ENCODE assay signal across 9 mouse cellular contexts in the genomic region with DNA sequence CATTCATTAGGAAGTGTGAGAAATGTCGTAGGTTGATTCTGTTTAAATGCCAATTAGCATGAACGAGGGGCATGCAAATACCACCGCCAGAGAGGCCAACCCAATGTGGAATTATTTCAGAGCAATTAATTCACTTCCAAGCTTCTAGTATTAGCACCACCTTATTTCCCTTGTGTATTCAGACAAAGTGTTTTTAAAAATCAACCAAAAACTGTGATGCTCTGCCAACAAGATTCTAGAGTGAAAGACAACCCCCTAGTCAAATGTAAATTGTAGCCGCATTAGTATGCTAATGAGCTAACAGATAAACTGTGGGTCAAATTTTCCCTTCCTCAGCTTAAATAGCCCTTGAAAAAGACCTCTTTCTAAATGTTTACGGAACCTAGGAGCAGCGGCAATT. TPM values are rescaled to one million over a fixed set of nuclear protein-coding genes. Genes with fewer than 3 reads are reported as not detected.
A peak's percentile ranks its signal among the peaks of the same experiment; 100 is the strongest.
DNase-seq lines count a peak whose midpoint lies in the region; ATAC-seq and TF ChIP-seq lines count a peak whose summit lies in the region.
"Had no signal": no experiment of that assay in that cellular context is flagged by ENCODE, and none has a peak within 500 bp of the region (broad histone marks: within the 10 kb centered on the region; RNA-seq: fewer than 3 reads in every experiment).

No protein-coding gene starts in this region.

- H3K4me3 ChIP-seq in heart, embryonic 11.5 days (ENCODE audit: low read depth, low read length): peak overlapping the region; percentile 30
- H3K4me3 ChIP-seq in neural tube, embryonic 11.5 days (ENCODE audit: low read depth, low read length): peak overlapping the region; percentile 1; the same call in 1 of the 2 replicates
- no peak overlapping the region for H3K4me3 ChIP-seq in intestine, postnatal 0 days (ENCODE audit: low read depth, low read length)
- no peak overlapping the region for H3K4me3 ChIP-seq in stomach, embryonic 16.5 days (replicated peaks; ENCODE audit: low read length)
- H3K4me3 ChIP-seq: liver, embryonic 15.5 days had no signal

- H3K9ac ChIP-seq in heart, embryonic 11.5 days (ENCODE audit: low read depth, low read length): no peak overlapping the region
- no peak overlapping the region for H3K9ac ChIP-seq in neural tube, embryonic 11.5 days (ENCODE audit: low read length)
- H3K9ac ChIP-seq in intestine, postnatal 0 days (ENCODE audit: low read depth, low read length): no peak overlapping the region
- H3K9ac ChIP-seq in stomach, embryonic 16.5 days (ENCODE audit: low read length): no peak overlapping the region

- DNase-seq in heart, adult 8-10 months (ENCODE audit: low spot score): no peak
- DNase-seq in neural tube, embryonic 11.5 days (ENCODE audit: low spot score): no peak
- DNase-seq in neural tube, embryonic 10.5 days (ENCODE audit: extremely low spot score, low spot score): no peak
- DNase-seq in adrenal gland, adult 8-10 months: no peak
- no peak for DNase-seq in embryo, embryonic 10.5 days (ENCODE audit: low spot score)

- H3K4me1 ChIP-seq in heart, embryonic 11.5 days (ENCODE audit: control insufficient read depth, insufficient read depth, low read length): no peaks in the 10 kb centered on the region
- H3K4me1 ChIP-seq in neural tube, embryonic 11.5 days (ENCODE audit: control insufficient read depth, insufficient read depth, low read length): 0 out of 2 replicates have a peak, but pooled peaks cover 2% of the 10 kb centered on the region
- no peaks in the 10 kb centered on the region for H3K4me1 ChIP-seq in intestine, postnatal 0 days (replicated peaks; ENCODE audit: control insufficient read depth, insufficient read depth, low read length)
- 0 out of 2 replicates have a peak, but pooled peaks cover 3% of the 10 kb centered on the region for H3K4me1 ChIP-seq in stomach, embryonic 16.5 days (ENCODE audit: control insufficient read depth, insufficient read depth, low read length)

- H3K36me3 ChIP-seq in heart, embryonic 11.5 days (ENCODE audit: control insufficient read depth, insufficient read depth, low read length): no peaks in the 10 kb centered on the region
- no peaks in the 10 kb centered on the region for H3K36me3 ChIP-seq in neural tube, embryonic 11.5 days (ENCODE audit: control insufficient read depth, insufficient read depth, low read length)
- H3K36me3 ChIP-seq in intestine, postnatal 0 days (ENCODE audit: control insufficient read depth, insufficient read depth): no peaks in the 10 kb centered on the region
- H3K36me3 ChIP-seq in stomach, embryonic 16.5 days (ENCODE audit: control insufficient read depth, insufficient read depth, low read length): no peaks in the 10 kb centered on the region
- H3K36me3 ChIP-seq: liver, embryonic 15.5 days had no signal

- no peak for TF ChIP-seq CTCF in intestine, postnatal 0 days (IDR thresholded peaks at IDR 0.05; ENCODE audit: low read depth)

- no peak overlapping the region for H3K27ac ChIP-seq in heart, embryonic 11.5 days (ENCODE audit: low read depth, low read length)
- no peak overlapping the region for H3K27ac ChIP-seq in neural tube, embryonic 11.5 days (ENCODE audit: low read depth, low read length)
- H3K27ac ChIP-seq in intestine, postnatal 0 days (ENCODE audit: low read depth, low read length): no peak overlapping the region
- H3K27ac ChIP-seq in stomach, embryonic 16.5 days (ENCODE audit: low read length): no peak overlapping the region
- H3K27ac ChIP-seq: liver, embryonic 15.5 days had no signal

- no peak for ATAC-seq in heart, embryonic 11.5 days (replicated peaks; ENCODE audit: insufficient number of reproducible peaks, low FRiP score, low TSS enrichment)
- no peak for ATAC-seq in neural tube, embryonic 11.5 days (ENCODE audit: insufficient read depth, low FRiP score, low TSS enrichment)
- no peak for ATAC-seq in intestine, postnatal 0 days
- no peak for ATAC-seq in stomach, embryonic 16.5 days (ENCODE audit: insufficient read depth, low FRiP score)

- 9% methylated on average over 6 of the region's 6 CpGs for WGBS in heart, embryonic 11.5 days (ENCODE audit: insufficient replicate concordance)
- WGBS in neural tube, embryonic 11.5 days: 7% methylated on average over 6 of the region's 6 CpGs
- 35% methylated on average over 6 of the region's 6 CpGs for WGBS in intestine, postnatal 0 days
- 19% methylated on average over 6 of the region's 6 CpGs for WGBS in stomach, embryonic 16.5 days

- peak overlapping the region; percentile 61 for H3K4me2 ChIP-seq in heart, embryonic 11.5 days
- H3K4me2 ChIP-seq in neural tube, embryonic 11.5 days (ENCODE audit: low read depth): 0 out of 2 replicates have a peak overlapping the region, but pooled peaks have one; percentile 3
- H3K4me2 ChIP-seq in intestine, postnatal 0 days (replicated peaks; ENCODE audit: low read depth): peak overlapping the region; percentile 44; the same call in 1 of the 2 replicates
- 0 out of 2 replicates have a peak overlapping the region, but pooled peaks have one; percentile 40 for H3K4me2 ChIP-seq in stomach, embryonic 16.5 days (ENCODE audit: low read depth, low read length)

- 0 out of 2 replicates have a peak, but pooled peaks cover 3% of the 10 kb centered on the region for H3K27me3 ChIP-seq in heart, embryonic 11.5 days (ENCODE audit: control insufficient read depth, insufficient read depth, low read length)
- 0 out of 2 replicates have a peak, but pooled peaks cover 3% of the 10 kb centered on the region for H3K27me3 ChIP-seq in neural tube, embryonic 11.5 days (ENCODE audit: control insufficient read depth, insufficient read depth, low read length)
- no peaks in the 10 kb centered on the region for H3K27me3 ChIP-seq in intestine, postnatal 0 days (replicated peaks; ENCODE audit: control insufficient read depth, insufficient read depth, low read length)
- H3K27me3 ChIP-seq in stomach, embryonic 16.5 days (ENCODE audit: control insufficient read depth, insufficient read depth, low read length): peaks cover 9% of the 10 kb centered on the region; the same call in 1 of the 2 replicates

- no peaks in the 10 kb centered on the region for H3K9me3 ChIP-seq in heart, embryonic 11.5 days (replicated peaks; ENCODE audit: control insufficient read depth, low read length)
- H3K9me3 ChIP-seq in neural tube, embryonic 11.5 days (ENCODE audit: control insufficient read depth, low read length): no peaks in the 10 kb centered on the region
- H3K9me3 ChIP-seq in intestine, postnatal 0 days (ENCODE audit: control insufficient read depth): no peaks in the 10 kb centered on the region
- no peaks in the 10 kb centered on the region for H3K9me3 ChIP-seq in stomach, embryonic 16.5 days (replicated peaks; ENCODE audit: control insufficient read depth, low read length)
- H3K9me3 ChIP-seq: liver, embryonic 15.5 days had no signal

RNA-seq across cellular contexts. Expression of gene Foxn2, which starts 36.0 kb away (rescaled TPM):
- polyA plus RNA-seq in heart, embryonic 11.5 days (2014; fragmentation: Nextera tagmentation; extraction: Ambion mirVana): 7.4 and 8.0 TPM in 2 replicates
- 1 to 10 TPM; 6.7 to 7.8 (median 6.9) TPM for total RNA-seq in heart, adult 8-10 months (2022)
- 8.1 and 8.3 TPM in 2 replicates for polyA plus RNA-seq in neural tube, embryonic 11.5 days (2014; fragmentation: Nextera tagmentation; extraction: Ambion mirVana)
- 11.4 and 13.5 TPM in 2 replicates for polyA plus RNA-seq in intestine, postnatal 0 days (2015; fragmentation: Nextera tagmentation; extraction: Ambion mirVana)
- 19.5 and 20.3 TPM in 2 replicates for polyA plus RNA-seq in stomach, embryonic 16.5 days (2015; fragmentation: Nextera tagmentation; extraction: Ambion mirVana)
- 10 to 100 TPM; 15.6 to 19.5 (median 17.7) TPM for total RNA-seq in adrenal gland, adult 8-10 months (2022)

Comparison
In these comparisons a context has a peak if more than half of its experiments do, and no peak if none do; other contexts are left out.
1. H3K4me2 ChIP-seq: peak in every context shown above with its lines; median percentile 61 in heart, embryonic 11.5 days; 44 in intestine, postnatal 0 days; 40 in stomach, embryonic 16.5 days; 3 in neural tube, embryonic 11.5 days.
2. H3K4me3 ChIP-seq: peak in heart, embryonic 11.5 days (single experiment) and neural tube, embryonic 11.5 days (single experiment); none in intestine, postnatal 0 days (single experiment) and stomach, embryonic 16.5 days (single experiment).